Mouse (Mus musculus) mouse trophoblast stem cell (cell line): Measurements from ENCODE around the gene Gm28230.

Source experiments
- in situ Hi-C, 2 experiments: fragments of 300-500 bp; cut with MseI, MboI; formaldehyde crosslinking; loops; 2 replicates in 1 of 2; 3 replicates in 1 of 2; pipeline ENCODE4 v1.15.1; 2025

Gm28230 gene

GRCm38 (mm10) chr2:74703317-74703716, 23.2 kb upstream of the Gm28230 start:
- in situ Hi-C loops = loop anchor here (10.0 to 25.0 kb wide), 3 partner anchors 451 to 884 kb away; no protein-coding TSS in a partner anchor

- in situ Hi-C loops = loop anchor here (10.0 to 25.0 kb wide), 3 partner anchors 451 to 883 kb away; no protein-coding TSS in a partner anchor
Measured at GRCm38 (mm10) chr2:74703720-74704392, 22.7 kb upstream of the Gm28230 start.

- in situ Hi-C loops = loop anchor here (10.0 to 25.0 kb wide), 3 partner anchors 450 to 883 kb away; no protein-coding TSS in a partner anchor
Measured at GRCm38 (mm10) chr2:74704393-74704998, 22.0 kb upstream of the Gm28230 start, which contains the start of gene Hoxd8. Hoxd8 (plus strand) TSS chr2:74704615.

DNA sequence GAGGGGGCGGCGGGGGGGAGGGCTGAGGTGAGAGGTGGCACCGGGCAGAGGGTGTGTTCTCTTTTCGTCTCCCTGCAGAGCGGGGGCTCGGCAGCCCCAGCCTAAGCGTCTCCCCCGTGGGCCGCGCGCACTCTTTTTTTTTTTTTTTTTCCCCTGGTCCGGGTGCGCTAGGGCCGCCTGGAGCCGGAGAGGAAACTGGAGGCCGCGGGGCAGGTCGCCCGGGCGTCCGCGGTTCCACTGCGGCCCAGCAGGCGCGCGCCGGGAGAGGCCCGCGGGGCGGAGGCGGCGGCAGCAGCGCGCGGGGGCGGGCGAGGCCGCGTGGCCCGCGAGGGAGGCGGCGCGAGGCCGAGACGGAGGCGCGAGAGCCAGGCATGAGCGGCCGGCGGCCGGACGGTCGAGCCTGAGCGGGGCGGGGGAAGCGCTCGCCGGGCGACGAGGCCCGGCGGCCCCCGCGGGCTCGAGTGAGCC, 21.5 kb upstream of the Gm28230 start:
- in situ Hi-C loops = loop anchor here (10.0 to 25.0 kb wide), 3 partner anchors 450 to 882 kb away; no protein-coding TSS in a partner anchor

GRCm38 (mm10) chr2:74705467-74706089, 20.9 kb upstream of the Gm28230 start:
- in situ Hi-C loops = loop anchor here (10.0 to 25.0 kb wide), 3 partner anchors 449 to 882 kb away; no protein-coding TSS in a partner anchor

- in situ Hi-C loops = loop anchor here (10.0 to 25.0 kb wide), 3 partner anchors 448 to 881 kb away; no protein-coding TSS in a partner anchor
Measured at GRCm38 (mm10) chr2:74706393-74706960, 20.1 kb upstream of the Gm28230 start.

- in situ Hi-C loops = loop anchor here (10.0 to 25.0 kb wide), 3 partner anchors 447 to 880 kb away; no protein-coding TSS in a partner anchor
Measured at GRCm38 (mm10) chr2:74707599-74707998, 18.9 kb upstream of the Gm28230 start.

DNA sequence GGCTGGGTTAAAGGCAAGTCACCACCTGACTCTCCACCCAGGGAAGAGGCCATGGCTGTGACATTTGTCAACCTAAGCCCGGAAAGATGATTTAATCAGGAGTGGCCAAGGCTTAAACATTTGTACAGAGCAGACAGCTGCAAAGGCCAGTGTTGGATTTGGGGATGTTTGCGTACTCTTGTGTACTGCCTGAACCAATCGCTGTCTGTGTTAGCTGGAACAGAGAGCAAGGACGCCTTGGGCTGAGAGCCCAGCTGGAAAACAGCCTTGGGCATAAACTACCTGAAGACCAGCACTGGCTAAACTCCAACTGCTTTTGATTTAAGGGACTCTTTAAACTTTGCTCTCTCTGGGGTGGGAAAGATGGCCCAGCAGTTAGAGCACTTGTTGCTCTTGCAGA, 17.9 kb upstream of the Gm28230 start:
- in situ Hi-C loops = loop anchor here (10.0 to 25.0 kb wide), 3 partner anchors 446 to 879 kb away; no protein-coding TSS in a partner anchor

GRCm38 (mm10) chr2:74709465-74710419, 16.8 kb upstream of the Gm28230 start:
- in situ Hi-C loops = loop anchor here (5.0 to 25.0 kb wide), 4 partner anchors 433 to 878 kb away; no protein-coding TSS in a partner anchor

GRCm38 (mm10) chr2:74710929-74711543, 15.5 kb upstream of the Gm28230 start:
- in situ Hi-C loops = loop anchor here (5.0 to 25.0 kb wide), 3 partner anchors 431 to 876 kb away; no protein-coding TSS in a partner anchor

DNA sequence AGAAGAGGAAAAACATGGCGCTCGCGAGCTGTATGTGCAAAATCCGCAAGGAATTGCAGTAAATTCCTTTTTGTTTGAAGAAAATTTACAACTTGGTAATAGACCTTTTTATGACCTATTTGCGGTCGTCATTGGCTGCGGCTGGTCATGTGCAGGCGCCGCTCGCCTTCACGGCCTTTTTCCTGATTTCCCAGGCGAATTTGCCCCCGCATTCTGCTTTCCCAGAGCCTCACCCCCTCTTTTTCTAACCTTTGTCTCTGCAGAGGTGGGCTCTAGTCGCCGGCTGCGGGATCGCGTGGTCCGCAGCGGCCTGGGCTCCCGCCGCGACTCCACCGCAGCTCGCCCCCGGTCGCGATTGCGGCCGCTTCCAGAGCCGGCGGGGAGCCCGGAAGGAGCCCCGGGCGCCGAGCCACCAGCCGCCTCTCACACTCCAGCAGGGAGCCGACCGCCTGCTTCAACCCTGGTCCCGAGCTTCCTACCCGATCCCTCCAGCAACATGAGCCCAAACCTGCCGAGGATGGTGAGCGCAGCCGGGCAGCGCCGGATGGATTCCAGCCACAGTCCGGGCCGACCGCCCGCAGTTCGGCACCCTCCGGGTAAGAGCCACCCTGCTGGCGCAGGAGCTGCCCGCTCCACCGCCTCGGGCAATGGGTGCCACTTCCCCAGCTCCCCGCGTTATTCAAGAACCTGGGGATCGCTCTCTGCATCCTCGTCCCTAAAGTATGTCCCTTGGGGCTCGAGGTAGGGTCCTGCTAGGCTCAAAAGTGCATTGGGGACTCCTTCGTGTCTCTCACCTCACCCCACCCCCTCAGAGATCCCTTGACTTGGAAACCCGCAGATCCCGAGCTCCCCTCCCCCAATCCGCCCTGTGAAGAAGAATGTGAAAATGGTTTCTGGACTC, 14.6 kb upstream of the Gm28230 start, which contains the start of the genes Hoxd3 and Hoxd4:
Gene Hoxd3, plus strand, starts transcription at position 207 of the 901 bp plus-strand sequence.
Gene Hoxd4, plus strand, starts transcription at position 209 of the 901 bp plus-strand sequence.
- in situ Hi-C loops = loop anchor here (5.0 to 25.0 kb wide), 3 partner anchors 430 to 875 kb away; no protein-coding TSS in a partner anchor

DNA sequence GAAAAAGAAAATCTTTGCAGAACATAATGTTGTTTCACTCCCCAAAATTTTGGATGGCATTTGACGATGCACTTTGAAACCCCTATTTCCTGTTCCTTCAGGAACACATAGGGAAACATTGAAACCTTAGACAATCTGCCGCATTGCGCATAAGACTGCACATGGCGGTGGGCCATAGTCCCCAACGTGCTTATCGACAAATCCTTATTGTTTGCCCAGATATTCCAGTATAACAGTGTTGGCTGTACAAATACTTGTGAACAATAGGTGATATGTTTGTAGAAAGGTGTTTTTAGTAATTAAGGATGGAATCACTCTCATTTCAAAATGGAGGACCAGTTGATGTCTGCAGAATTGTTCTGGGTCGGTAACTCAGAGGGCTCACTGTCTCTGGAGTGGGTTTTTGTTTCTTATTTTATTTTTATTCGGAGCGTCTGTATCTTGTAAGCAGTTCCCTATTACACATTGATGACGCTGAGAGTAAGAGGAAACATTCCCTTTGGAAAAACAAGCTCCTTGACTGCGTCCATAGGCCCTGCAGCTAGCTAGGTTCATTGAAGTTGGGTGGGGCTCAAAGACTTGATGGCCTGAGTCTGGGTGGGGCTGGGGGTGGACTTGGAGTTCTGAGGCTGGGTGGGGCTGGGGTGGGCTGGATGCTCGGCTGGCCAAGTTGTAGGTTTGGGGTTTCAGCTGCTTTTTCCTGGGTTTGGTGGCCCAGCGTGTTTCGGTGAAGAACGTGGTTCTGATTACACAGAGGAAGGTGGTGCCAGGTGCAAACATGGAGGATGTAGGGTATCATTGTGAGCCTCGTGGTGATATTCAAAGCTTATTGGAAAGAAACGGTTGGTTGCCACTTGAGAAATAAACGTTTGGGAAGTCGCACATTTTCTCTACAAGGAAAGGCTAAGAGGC, 13.0 kb upstream of the Gm28230 start:
- in situ Hi-C loops = loop anchor here (5.0 to 25.0 kb wide), 3 partner anchors 429 to 874 kb away; no protein-coding TSS in a partner anchor

DNA sequence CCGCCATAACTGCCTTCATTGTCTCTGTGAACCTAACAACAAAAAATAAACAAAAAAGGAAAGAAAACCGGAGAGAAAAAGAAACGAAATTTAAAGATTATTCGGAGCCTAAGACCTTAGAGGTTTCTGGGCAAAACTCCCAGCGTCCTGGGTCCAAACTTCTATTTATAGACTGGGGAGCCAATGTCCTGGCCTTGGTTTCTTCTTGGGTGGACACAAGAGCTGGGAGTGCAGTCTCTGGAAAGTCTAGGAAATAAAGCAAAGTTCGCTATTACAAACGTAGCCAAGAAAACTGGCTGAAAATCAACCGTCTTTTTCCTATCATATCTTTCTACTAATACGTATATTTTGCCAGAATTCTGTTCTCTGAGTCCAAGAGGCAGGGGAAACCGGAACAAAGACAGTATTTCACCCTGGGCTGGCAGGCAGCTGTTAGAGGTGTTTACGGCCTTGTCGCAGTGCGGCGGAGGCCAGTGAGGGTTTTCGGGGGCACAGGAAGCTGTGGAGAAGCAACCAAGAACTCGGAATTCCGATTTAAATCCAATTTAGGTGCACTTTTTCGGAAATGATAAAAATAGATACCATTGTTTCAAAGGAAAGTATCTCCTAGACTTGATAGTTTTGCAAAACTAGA, 12.3 kb upstream of the Gm28230 start:
- in situ Hi-C loops = loop anchor here (5.0 to 25.0 kb wide), 3 partner anchors 428 to 873 kb away; no protein-coding TSS in a partner anchor

DNA sequence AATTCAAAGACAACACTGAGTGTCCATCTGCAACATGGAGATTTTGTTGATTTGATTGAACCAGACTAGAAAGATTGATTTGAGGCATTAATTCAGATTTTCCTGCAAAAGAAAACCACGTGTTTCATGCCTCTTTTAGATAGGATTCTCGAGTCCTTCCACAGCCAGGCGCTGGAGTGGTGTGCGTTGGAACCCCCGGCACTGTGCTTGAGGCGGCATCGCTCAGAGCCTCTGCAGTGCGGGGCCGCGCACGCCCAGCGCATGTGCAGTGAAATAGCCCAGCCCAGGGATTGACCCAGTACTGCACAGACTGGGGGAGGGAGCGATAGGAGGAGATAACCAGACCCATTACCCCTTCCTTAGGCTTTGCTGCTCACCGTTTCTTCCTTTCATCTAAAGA, 11.6 kb upstream of the Gm28230 start:
- in situ Hi-C loops = loop anchor here (5.0 to 25.0 kb wide), 5 partner anchors 342 to 872 kb away; no protein-coding TSS in a partner anchor

- in situ Hi-C loops = loop anchor here (5.0 to 25.0 kb wide), 4 partner anchors 342 to 872 kb away; no protein-coding TSS in a partner anchor
Measured at GRCm38 (mm10) chr2:74715504-74716241, 10.9 kb upstream of the Gm28230 start.

- in situ Hi-C loops = loop anchor here (5.0 to 25.0 kb wide), 4 partner anchors 242 to 867 kb away; no protein-coding TSS in a partner anchor
Measured at GRCm38 (mm10) chr2:74720384-74720783, 6.1 kb upstream of the Gm28230 start.
